8 mouse cellular contexts compared by ENCODE assay signal in genomic region chr4:150048478-150049156, GRCm38 (mm10). TPM values are rescaled to one million over a fixed set of nuclear protein-coding genes. Genes with fewer than 3 reads are reported as not detected.
DNase-seq lines count a peak whose midpoint lies in the region; ATAC-seq and TF ChIP-seq lines count a peak whose summit lies in the region.

No protein-coding gene starts in this region.

- no peaks in the 10 kb centered on the region for H3K27me3 ChIP-seq in cerebellum, adult 2 months (ENCODE audit: control insufficient read depth, insufficient read depth, low read length)
- peaks cover 62% of the 10 kb centered on the region for H3K27me3 ChIP-seq in heart, embryonic 12.5 days (replicated peaks)
- peaks cover 19% of the 10 kb centered on the region for H3K27me3 ChIP-seq in midbrain, embryonic 16.5 days (ENCODE audit: control insufficient read depth, insufficient read depth, low read depth, low read length)

- ATAC-seq in heart, embryonic 12.5 days (ENCODE audit: insufficient number of reproducible peaks, low FRiP score), result peak; percentile 66
- no peak for ATAC-seq in midbrain, embryonic 16.5 days
- no peak for ATAC-seq in inflammation-experienced regulatory T-cells, adult 6 months

- no peak overlapping the region for H3K27ac ChIP-seq in cerebellum, adult 2 months (ENCODE audit: insufficient read depth, low read length)
- no peak overlapping the region for H3K27ac ChIP-seq in heart, embryonic 12.5 days (ENCODE audit: poor library complexity, severe bottlenecking)
- H3K27ac ChIP-seq in midbrain, embryonic 16.5 days (ENCODE audit: low read length), result no peak overlapping the region

- no peak for TF ChIP-seq POLR2A in cerebellum, adult 2 months (IDR thresholded peaks at IDR 0.05; ENCODE audit: borderline replicate concordance, insufficient read depth, low read length)

- H3K4me1 ChIP-seq in cerebellum, adult 2 months (ENCODE audit: control insufficient read depth, insufficient read depth, low read length), result peaks cover 5% of the 10 kb centered on the region; the same call in 1 of the 2 replicates
- peaks cover 20% of the 10 kb centered on the region for H3K4me1 ChIP-seq in heart, embryonic 12.5 days (replicated peaks)
- H3K4me1 ChIP-seq in midbrain, embryonic 16.5 days (ENCODE audit: control insufficient read depth, insufficient read depth, low read length), result peaks cover 17% of the 10 kb centered on the region

- H3K9ac ChIP-seq in heart, embryonic 12.5 days, result peak overlapping the region; percentile 70
- H3K9ac ChIP-seq in midbrain, embryonic 16.5 days (ENCODE audit: low read depth, low read length), result peak overlapping the region; percentile 27

- H3K4me3 ChIP-seq in cerebellum, adult 2 months (replicated peaks; ENCODE audit: insufficient read depth, low read depth, low read length), result peak overlapping the region; percentile 9
- H3K4me3 ChIP-seq in heart, embryonic 12.5 days, result peak overlapping the region; percentile 55
- H3K4me3 ChIP-seq in midbrain, embryonic 16.5 days (ENCODE audit: low read depth, low read length), result peak overlapping the region; percentile 44

- peaks cover 4% of the 10 kb centered on the region; the same call in 1 of the 2 replicates for H3K9me3 ChIP-seq in heart, embryonic 12.5 days (replicated peaks)
- H3K9me3 ChIP-seq in midbrain, embryonic 16.5 days (replicated peaks; ENCODE audit: control insufficient read depth, low read length, poor library complexity, severe bottlenecking), result no peaks in the 10 kb centered on the region; the same call in 1 of the 2 replicates

- H3K4me2 ChIP-seq in heart, embryonic 12.5 days, result peak overlapping the region; percentile 94
- peak overlapping the region; percentile 74 for H3K4me2 ChIP-seq in midbrain, embryonic 16.5 days (ENCODE audit: low read length)

- no peak for TF ChIP-seq CTCF in cerebellum, adult 2 months (IDR thresholded peaks at IDR 0.05; ENCODE audit: borderline replicate concordance, insufficient read depth, low read depth, low read length)

- WGBS in cerebellum, adult 2 months, result 18% methylated on average over 49 of the region's 49 CpGs
- WGBS in heart, embryonic 12.5 days, result under 1% methylated on average over 49 of the region's 49 CpGs
- under 1% methylated on average over 48 of the region's 49 CpGs for WGBS in midbrain, embryonic 16.5 days

- H3K36me3 ChIP-seq in heart, embryonic 12.5 days, result no peaks in the 10 kb centered on the region
- H3K36me3 ChIP-seq in midbrain, embryonic 16.5 days (ENCODE audit: control insufficient read depth, insufficient read depth, low read length), result no peaks in the 10 kb centered on the region

- no peak for DNase-seq in cerebellum, adult 2 months
- no peak for DNase-seq in cerebellum, adult 11-12 months
- DNase-seq in ZHBTc4 (ENCODE audit: low read depth, low spot score), result peak; percentile 56
- DNase-seq in kidney, postnatal 4 days, result peak; percentile 36 to 54
- DNase-seq in urinary bladder, postnatal 36 days (ENCODE audit: low spot score in 2 of 2), result no peak

RNA-seq across cellular contexts. Expression of gene Gpr157, which starts 38.5 kb away (rescaled TPM):
- 2.9 and 3.1 TPM in 2 replicates for polyA plus RNA-seq in cerebellum, adult 2 months (2012; rRNA removed)
- polyA plus RNA-seq in heart, embryonic 12.5 days (2016; fragmentation: Nextera tagmentation; extraction: Ambion mirVana), result 2.1 and 2.2 TPM in 2 replicates
- 0.26 and 0.34 TPM in 2 replicates for polyA plus RNA-seq in midbrain, embryonic 16.5 days (2015; fragmentation: Nextera tagmentation; extraction: Ambion mirVana)
- under 1 TPM; 0.16 to 0.36 (median 0.33) TPM for polyA plus RNA-seq in inflammation-experienced regulatory T-cells, adult 6 months (2017; shearing (Covaris generic))

RNA-seq across cellular contexts. Expression of gene H6pd, which starts 39.8 kb away (rescaled TPM):
- 11.6 and 14.1 TPM in 2 replicates for polyA plus RNA-seq in cerebellum, adult 2 months (2012; rRNA removed)
- 11.4 and 12.7 TPM in 2 replicates for polyA plus RNA-seq in heart, embryonic 12.5 days (2016; fragmentation: Nextera tagmentation; extraction: Ambion mirVana)
- 2.5 and 3.1 TPM in 2 replicates for polyA plus RNA-seq in midbrain, embryonic 16.5 days (2015; fragmentation: Nextera tagmentation; extraction: Ambion mirVana)
- 1 to 10 TPM; 4.1 to 5.9 (median 5.0) TPM for polyA plus RNA-seq in inflammation-experienced regulatory T-cells, adult 6 months (2017; shearing (Covaris generic))

Comparison
In these comparisons a context has a peak if more than half of its experiments do, and no peak if none do; other contexts are left out.
1. DNase-seq: peak in ZHBTc4 (single experiment) and kidney, postnatal 4 days (2 of 2); none in cerebellum, adult 2 months (0 of 2), cerebellum, adult 11-12 months (single experiment) and urinary bladder, postnatal 36 days (0 of 2).
2. Peak in every context shown above with its lines, with median percentiles within 50 percentile points of each other: H3K4me3 ChIP-seq.